Mouse (Mus musculus): ENCODE data around the gene Fgf3. TPM values are rescaled to one million over a fixed set of nuclear protein-coding genes. Genes with fewer than 3 reads are reported as not detected.

Gene Fgf3
- polyA plus RNA-seq, 1 experiment from 2014 or later: not detected

GRCm38 (mm10) chr7:144796986-144797735, 40.7 kb upstream of the Fgf3 start:
- H3K9me3 ChIP-seq (ENCODE audit: control insufficient read depth): no peaks in the 10 kb centered on the region
- no peak overlapping the region for H3K4me3 ChIP-seq (ENCODE audit: low read depth, low read length)
- H3K9ac ChIP-seq (ENCODE audit: low read depth, low read length): no peak overlapping the region
- no peaks in the 10 kb centered on the region; the same call in 1 of the 2 replicates for H3K27me3 ChIP-seq (replicated peaks; ENCODE audit: control insufficient read depth, insufficient read depth, low read length)
- no peak for ATAC-seq
- peak overlapping the region; percentile 70 for H3K27ac ChIP-seq (ENCODE audit: low read depth, low read length)
- H3K4me1 ChIP-seq (replicated peaks; ENCODE audit: control insufficient read depth, insufficient read depth, low read length): peaks cover 6% of the 10 kb centered on the region
- no peak overlapping the region for H3K4me2 ChIP-seq (replicated peaks; ENCODE audit: low read depth)
- no peaks in the 10 kb centered on the region for H3K36me3 ChIP-seq (ENCODE audit: control insufficient read depth, insufficient read depth)
- no peak for TF ChIP-seq CTCF (IDR thresholded peaks at IDR 0.05; ENCODE audit: low read depth)
- 69% methylated on average over 17 of the region's 17 CpGs for WGBS

GRCm38 (mm10) chr7:144798471-144798870, 39.4 kb upstream of the Fgf3 start:
- WGBS: 68% methylated on average over 1 of the region's 1 CpGs
- Histone ChIP-seq H3K9me3 (ENCODE audit: control insufficient read depth) (no peaks in the 10 kb centered on the region), H3K27ac (ENCODE audit: low read depth, low read length) (no peak overlapping the region), H3K4me2 (replicated peaks; ENCODE audit: low read depth) (no peak overlapping the region), H3K4me1 (replicated peaks; ENCODE audit: control insufficient read depth, insufficient read depth, low read length) (peaks cover 6% of the 10 kb centered on the region), H3K36me3 (ENCODE audit: control insufficient read depth, insufficient read depth) (no peaks in the 10 kb centered on the region), H3K9ac (ENCODE audit: low read depth, low read length) (no peak overlapping the region), H3K4me3 (ENCODE audit: low read depth, low read length) (no peak overlapping the region), H3K27me3 (replicated peaks; ENCODE audit: control insufficient read depth, insufficient read depth, low read length) (no peaks in the 10 kb centered on the region; the same call in 1 of the 2 replicates)
- peak; percentile 77 for TF ChIP-seq CTCF (IDR thresholded peaks at IDR 0.05; ENCODE audit: low read depth)
- no peak for ATAC-seq

- no peak for TF ChIP-seq CTCF (IDR thresholded peaks at IDR 0.05; ENCODE audit: low read depth)
- Histone ChIP-seq H3K27ac (ENCODE audit: low read depth, low read length) (no peak overlapping the region), H3K27me3 (replicated peaks; ENCODE audit: control insufficient read depth, insufficient read depth, low read length) (no peaks in the 10 kb centered on the region), H3K9ac (ENCODE audit: low read depth, low read length) (no peak overlapping the region), H3K4me2 (replicated peaks; ENCODE audit: low read depth) (no peak overlapping the region), H3K4me1 (replicated peaks; ENCODE audit: control insufficient read depth, insufficient read depth, low read length) (no peaks in the 10 kb centered on the region), H3K9me3 (ENCODE audit: control insufficient read depth) (no peaks in the 10 kb centered on the region), H3K36me3 (ENCODE audit: control insufficient read depth, insufficient read depth) (no peaks in the 10 kb centered on the region), H3K4me3 (ENCODE audit: low read depth, low read length) (no peak overlapping the region)
- ATAC-seq: no peak
- WGBS: 63% methylated on average over 6 of the region's 6 CpGs
Observed at GRCm38 (mm10) chr7:144807036-144807435, 30.8 kb upstream of the Fgf3 start.

- no peak for TF ChIP-seq CTCF (IDR thresholded peaks at IDR 0.05; ENCODE audit: low read depth)
- H3K4me1 ChIP-seq (replicated peaks; ENCODE audit: control insufficient read depth, insufficient read depth, low read length): no peaks in the 10 kb centered on the region
- H3K27ac ChIP-seq (ENCODE audit: low read depth, low read length): no peak overlapping the region
- H3K36me3 ChIP-seq (ENCODE audit: control insufficient read depth, insufficient read depth): no peaks in the 10 kb centered on the region
- 52% methylated on average over 4 of the region's 4 CpGs for WGBS
- 0 out of 2 replicates have a peak, but pooled peaks have one; percentile 23 for ATAC-seq
- H3K4me3 ChIP-seq (ENCODE audit: low read depth, low read length): no peak overlapping the region
- no peak overlapping the region for H3K9ac ChIP-seq (ENCODE audit: low read depth, low read length)
- no peaks in the 10 kb centered on the region for H3K27me3 ChIP-seq (replicated peaks; ENCODE audit: control insufficient read depth, insufficient read depth, low read length)
- H3K4me2 ChIP-seq (replicated peaks; ENCODE audit: low read depth): no peak overlapping the region
- H3K9me3 ChIP-seq (ENCODE audit: control insufficient read depth): no peaks in the 10 kb centered on the region
Observed at GRCm38 (mm10) chr7:144807976-144808577, 29.8 kb upstream of the Fgf3 start.

GRCm38 (mm10) chr7:144811521-144811920, 26.4 kb upstream of the Fgf3 start:
- no peak overlapping the region for H3K4me2 ChIP-seq (replicated peaks; ENCODE audit: low read depth)
- H3K27me3 ChIP-seq (replicated peaks; ENCODE audit: control insufficient read depth, insufficient read depth, low read length): no peaks in the 10 kb centered on the region
- no peak overlapping the region for H3K4me3 ChIP-seq (ENCODE audit: low read depth, low read length)
- TF ChIP-seq CTCF (IDR thresholded peaks at IDR 0.05; ENCODE audit: low read depth): no peak
- no peaks in the 10 kb centered on the region for H3K36me3 ChIP-seq (ENCODE audit: control insufficient read depth, insufficient read depth)
- no peaks in the 10 kb centered on the region for H3K4me1 ChIP-seq (replicated peaks; ENCODE audit: control insufficient read depth, insufficient read depth, low read length)
- 41% methylated on average over 4 of the region's 4 CpGs for WGBS
- no peak overlapping the region for H3K27ac ChIP-seq (ENCODE audit: low read depth, low read length)
- ATAC-seq: no peak
- no peak overlapping the region for H3K9ac ChIP-seq (ENCODE audit: low read depth, low read length)
- no peaks in the 10 kb centered on the region for H3K9me3 ChIP-seq (ENCODE audit: control insufficient read depth)

- H3K4me3 ChIP-seq (ENCODE audit: low read depth, low read length): no peak overlapping the region
- TF ChIP-seq CTCF (IDR thresholded peaks at IDR 0.05; ENCODE audit: low read depth): no peak
- no peak for ATAC-seq
- H3K36me3 ChIP-seq (ENCODE audit: control insufficient read depth, insufficient read depth): no peaks in the 10 kb centered on the region
- no peak overlapping the region for H3K4me2 ChIP-seq (replicated peaks; ENCODE audit: low read depth)
- H3K4me1 ChIP-seq (replicated peaks; ENCODE audit: control insufficient read depth, insufficient read depth, low read length): no peaks in the 10 kb centered on the region
- no peak overlapping the region for H3K27ac ChIP-seq (ENCODE audit: low read depth, low read length)
- 0 out of 2 replicates have a peak, but pooled peaks cover 4% of the 10 kb centered on the region for H3K9me3 ChIP-seq (ENCODE audit: control insufficient read depth)
- H3K9ac ChIP-seq (ENCODE audit: low read depth, low read length): no peak overlapping the region
- 0 out of 2 replicates have a peak, but pooled peaks cover 8% of the 10 kb centered on the region for H3K27me3 ChIP-seq (replicated peaks; ENCODE audit: control insufficient read depth, insufficient read depth, low read length)
- WGBS: 54% methylated on average over 7 of the region's 7 CpGs
Observed at GRCm38 (mm10) chr7:144821901-144822300, 16.0 kb upstream of the Fgf3 start.
